Comparison of ENCODE assay signal across 11 mouse cellular contexts in the genomic region with DNA sequence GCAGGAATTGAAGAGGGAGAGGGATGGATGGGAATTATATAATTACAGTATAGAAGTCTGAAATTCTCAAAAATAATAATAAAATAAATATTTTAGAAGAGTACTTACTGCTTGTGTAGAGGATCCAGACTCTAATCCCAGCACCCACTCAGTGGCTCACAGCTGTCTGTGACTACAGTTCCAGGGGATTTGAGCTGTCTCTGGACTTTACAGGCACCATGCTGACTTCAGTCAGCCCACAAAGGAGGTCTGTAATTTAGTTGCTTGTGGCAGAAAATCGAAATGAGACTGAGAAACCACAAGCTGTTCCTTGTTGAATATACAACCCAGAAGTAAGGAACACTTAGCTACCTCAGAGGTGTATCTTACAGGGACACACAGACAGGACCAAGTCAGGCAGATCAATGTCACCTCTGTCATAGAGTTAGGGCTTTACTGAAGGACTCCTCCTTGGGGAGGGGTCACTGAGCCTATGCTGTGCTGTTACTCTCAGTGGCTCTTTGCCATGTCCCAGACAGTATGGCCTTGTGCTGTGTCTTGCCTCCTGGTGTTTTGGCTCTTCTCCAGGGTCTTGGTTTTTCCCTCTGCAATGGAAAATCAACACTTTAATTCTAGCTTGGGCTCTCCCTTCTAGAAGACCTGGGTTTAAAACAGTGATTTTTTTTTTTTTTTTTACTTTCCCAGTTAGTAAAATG. TPM values are rescaled to one million over a fixed set of nuclear protein-coding genes. Genes with fewer than 3 reads are reported as not detected.
DNase-seq lines count a peak whose midpoint lies in the region; ATAC-seq lines count a peak whose summit lies in the region.
"Had no signal": no experiment of that assay in that cellular context is flagged by ENCODE, and none has a peak within 500 bp of the region (broad histone marks: within the 10 kb centered on the region; RNA-seq: fewer than 3 reads in every experiment).

No protein-coding gene starts in this region.

- no peaks in the 10 kb centered on the region for H3K27me3 ChIP-seq in embryonic facial prominence, embryonic 14.5 days (replicated peaks; ENCODE audit: control insufficient read depth, insufficient read depth, low read length)

- H3K27ac ChIP-seq in embryonic facial prominence, embryonic 14.5 days (replicated peaks; ENCODE audit: low read depth, low read length): peak overlapping the region; percentile 52
- H3K27ac ChIP-seq: forebrain, embryonic 10.5 days had no signal

- no peak overlapping the region for H3K9ac ChIP-seq in embryonic facial prominence, embryonic 14.5 days (ENCODE audit: low read depth, low read length)

- DNase-seq in left cerebral cortex, postnatal 4 days: peak; percentile 49
- no peak for DNase-seq in left cerebral cortex, adult 9 months (ENCODE audit: low spot score in 2 of 2)
- peak; percentile 38 to 50 for DNase-seq in right cerebral cortex, postnatal 10 days (ENCODE audit: low spot score in 2 of 2)
- DNase-seq in right cerebral cortex, adult 2 months (ENCODE audit: low spot score in 2 of 2): no peak
- peak; percentile 83 for DNase-seq in embryonic facial prominence, embryonic 14.5 days (ENCODE audit: low spot score)
- no peak for DNase-seq in spleen, adult 12 weeks (ENCODE audit: low spot score)
- no peak for DNase-seq in right cerebral cortex, postnatal 36 days (ENCODE audit: low spot score in 2 of 2)
- DNase-seq: heart, postnatal 36 days; thymus, postnatal 36 days had no signal

- H3K4me2 ChIP-seq in embryonic facial prominence, embryonic 14.5 days (ENCODE audit: low read depth, low read length): no peak overlapping the region
- H3K4me2 ChIP-seq: liver, embryonic 11.5 days had no signal

- peaks cover under 1% of the 10 kb centered on the region; the same call in 1 of the 2 replicates for H3K4me1 ChIP-seq in embryonic facial prominence, embryonic 14.5 days (ENCODE audit: control insufficient read depth, insufficient read depth, low read length)
- H3K4me1 ChIP-seq: forebrain, embryonic 10.5 days had no signal

- WGBS in embryonic facial prominence, embryonic 14.5 days: 61% methylated on average over 1 of the region's 1 CpGs

- intact Hi-C loops in left cerebral cortex, postnatal 4 days (cut with DNase I): no loop called here

- no peak overlapping the region for H3K4me3 ChIP-seq in embryonic facial prominence, embryonic 14.5 days (ENCODE audit: low read depth, low read length)
- H3K4me3 ChIP-seq: forebrain, embryonic 10.5 days had no signal

- peak; percentile 86 for ATAC-seq in embryonic facial prominence, embryonic 14.5 days (ENCODE audit: low read depth)

- peaks cover 9% of the 10 kb centered on the region; the same call in 1 of the 2 replicates for H3K9me3 ChIP-seq in embryonic facial prominence, embryonic 14.5 days (ENCODE audit: control insufficient read depth, low read length)
- H3K9me3 ChIP-seq: forebrain, embryonic 10.5 days had no signal

- no peaks in the 10 kb centered on the region for H3K36me3 ChIP-seq in embryonic facial prominence, embryonic 14.5 days (ENCODE audit: control insufficient read depth, insufficient read depth, low read length)
- H3K36me3 ChIP-seq: forebrain, embryonic 10.5 days had no signal

RNA-seq across cellular contexts. Expression of gene Fbp1, which starts 29.5 kb away (rescaled TPM):
- under 1 TPM; 0.46 to 0.92 TPM for total RNA-seq in left cerebral cortex, postnatal 4 days (2021)
- 1.2 and 2.0 TPM in 2 replicates for polyA plus RNA-seq in embryonic facial prominence, embryonic 14.5 days (2014; fragmentation: Nextera tagmentation; extraction: Ambion mirVana)
- total RNA-seq: heart, postnatal 36 days had no signal
- polyA plus RNA-seq: forebrain, embryonic 10.5 days; liver, embryonic 11.5 days had no signal

RNA-seq across cellular contexts. Expression of gene 2010111I01Rik, which starts 47.1 kb away (rescaled TPM):
- total RNA-seq in left cerebral cortex, postnatal 4 days (2021): 10 to 100 TPM; 42.3 to 51.9 TPM
- polyA plus RNA-seq in embryonic facial prominence, embryonic 14.5 days (2014; fragmentation: Nextera tagmentation; extraction: Ambion mirVana): 144 and 166 TPM in 2 replicates

RNA-seq across cellular contexts. Expression of gene Fbp2, which starts 59.3 kb away (rescaled TPM):
- total RNA-seq in left cerebral cortex, postnatal 4 days (2021): under 1 TPM in 1 of 2 experiments, not detected in 1; 0.79 TPM
- 3.1 and 5.4 TPM in 2 replicates for polyA plus RNA-seq in embryonic facial prominence, embryonic 14.5 days (2014; fragmentation: Nextera tagmentation; extraction: Ambion mirVana)
- polyA plus RNA-seq: liver, embryonic 11.5 days had no signal

Comparison
In these comparisons a context has a peak if more than half of its experiments do, and no peak if none do; other contexts are left out.
1. DNase-seq: peak in left cerebral cortex, postnatal 4 days (single experiment), right cerebral cortex, postnatal 10 days (2 of 2) and embryonic facial prominence, embryonic 14.5 days (single experiment); none in left cerebral cortex, adult 9 months (0 of 2), right cerebral cortex, adult 2 months (0 of 2), spleen, adult 12 weeks (single experiment) and right cerebral cortex, postnatal 36 days (0 of 2).